Mouse (Mus musculus) cortical plate, adult 2 months (tissue): ENCODE data around the gene Tgoln1. TPM values are rescaled to one million over a fixed set of nuclear protein-coding genes. Genes with fewer than 3 reads are reported as not detected.

Experiments used
- H3K27ac ChIP-seq: fragments of 200-500 bp; 2 replicates; pipeline ENCODE4 v1.5.1; 2012; ENCODE audit warnings: low read length, control low read depth, inconsistent platforms; ENCODE audit not compliant: insufficient read depth
- H3K4me1 ChIP-seq: fragments of 200-500 bp; 2 replicates; pipeline ENCODE4 v1.6.1; 2011; ENCODE audit warnings: low read length; ENCODE audit not compliant: control insufficient read depth, insufficient read depth
- H3K4me3 ChIP-seq: fragments of 200-500 bp; 2 replicates; pipeline ENCODE4 v1.5.1; 2011; ENCODE audit warnings: mild to moderate bottlenecking, low read length, control low read depth; ENCODE audit not compliant: insufficient read depth
- CTCF ChIP-seq: fragments of 200-500 bp; IDR thresholded peaks from 2 replicates; pipeline ENCODE4 v1.5.1; 2011; ENCODE audit warnings: mild to moderate bottlenecking, control low read depth, low read length; ENCODE audit not compliant: insufficient read depth; ENCODE audit errors: extremely low read depth
- POLR2A ChIP-seq: fragments of 200-500 bp; IDR thresholded peaks from 2 replicates; pipeline ENCODE4 v1.6.1; 2011; ENCODE audit warnings: mild to moderate bottlenecking, low read length, control low read depth; ENCODE audit not compliant: insufficient read depth; ENCODE audit errors: extremely low read depth
- polyA plus RNA-seq: library from polyadenylated mRNA; depleted of rRNA; stranded (reverse); fragments of >200 nt; gene quantifications from 2 replicates; pipeline ENCODE4 v1.2.3, GENCODE M21; 2012

The Tgoln1 gene
- polyA plus RNA-seq, 1 experiment, result 70.3 TPM

- Histone ChIP-seq H3K4me1 (no peaks in the 10 kb centered on the region), H3K27ac (no peak overlapping the region), H3K4me3 (no peak overlapping the region)
- TF ChIP-seq POLR2A (no peak), CTCF (no peak)
These were observed 14.9 kb upstream of the Tgoln1 start for GRCm38 (mm10) chr6:72631700-72632099.

DNA sequence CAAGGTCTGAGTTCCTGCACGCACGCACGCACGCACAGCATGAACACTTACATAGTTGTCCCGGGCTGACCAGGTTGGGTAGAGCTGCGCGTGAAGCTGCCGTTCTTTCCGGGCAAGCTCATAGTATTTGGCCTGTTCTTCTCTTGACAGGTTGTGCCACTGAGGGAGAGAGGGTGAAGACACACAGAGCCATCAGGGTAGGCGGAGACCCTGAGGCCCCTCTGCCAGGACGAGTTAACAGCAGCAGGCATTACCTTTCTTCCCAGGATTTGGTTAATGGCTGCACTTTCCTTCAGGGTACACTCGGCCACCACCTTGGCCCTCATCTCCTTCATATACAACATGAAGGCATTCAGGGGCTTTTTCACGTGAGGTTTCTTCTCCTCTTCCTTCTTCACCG is 14.2 kb upstream of the Tgoln1 start:
- TF ChIP-seq POLR2A (no peak), CTCF (no peak)
- Histone ChIP-seq H3K4me3 (no peak overlapping the region), H3K27ac (no peak overlapping the region), H3K4me1 (no peaks in the 10 kb centered on the region)

DNA sequence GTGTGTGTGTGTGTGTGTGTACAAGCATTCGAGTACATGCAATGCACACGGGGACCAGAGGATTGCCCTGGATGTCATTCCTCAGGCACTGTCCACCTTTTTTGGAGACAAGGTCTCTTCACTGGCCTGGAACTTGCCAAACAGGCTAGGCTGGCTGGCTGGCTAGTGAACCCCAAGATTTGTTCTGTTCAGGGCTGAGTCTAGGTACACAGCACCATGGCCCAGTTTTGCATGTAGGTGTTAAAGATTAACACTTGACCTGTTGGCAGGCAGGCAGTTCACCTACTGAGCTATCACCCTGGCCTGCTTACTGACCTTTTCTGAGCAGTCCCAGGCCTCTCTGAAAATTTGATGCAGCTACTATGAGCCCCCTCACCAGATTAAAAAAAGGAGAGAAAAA is 13.6 kb upstream of the Tgoln1 start:
- H3K27ac ChIP-seq, result no peak overlapping the region
- TF ChIP-seq POLR2A (no peak), CTCF (no peak)
- no peak overlapping the region for H3K4me3 ChIP-seq
- H3K4me1 ChIP-seq, result no peaks in the 10 kb centered on the region

GRCm38 (mm10) chr6:72627276-72627675 is 10.5 kb upstream of the Tgoln1 start:
- Histone ChIP-seq H3K4me3 (no peak overlapping the region), H3K4me1 (no peaks in the 10 kb centered on the region), H3K27ac (no peak overlapping the region)
- TF ChIP-seq CTCF (no peak), POLR2A (no peak)

GRCm38 (mm10) chr6:72626391-72626790 is 9.6 kb upstream of the Tgoln1 start:
- Histone ChIP-seq H3K27ac (no peak overlapping the region), H3K4me3 (no peak overlapping the region), H3K4me1 (no peaks in the 10 kb centered on the region)
- TF ChIP-seq CTCF (no peak), POLR2A (no peak)

DNA sequence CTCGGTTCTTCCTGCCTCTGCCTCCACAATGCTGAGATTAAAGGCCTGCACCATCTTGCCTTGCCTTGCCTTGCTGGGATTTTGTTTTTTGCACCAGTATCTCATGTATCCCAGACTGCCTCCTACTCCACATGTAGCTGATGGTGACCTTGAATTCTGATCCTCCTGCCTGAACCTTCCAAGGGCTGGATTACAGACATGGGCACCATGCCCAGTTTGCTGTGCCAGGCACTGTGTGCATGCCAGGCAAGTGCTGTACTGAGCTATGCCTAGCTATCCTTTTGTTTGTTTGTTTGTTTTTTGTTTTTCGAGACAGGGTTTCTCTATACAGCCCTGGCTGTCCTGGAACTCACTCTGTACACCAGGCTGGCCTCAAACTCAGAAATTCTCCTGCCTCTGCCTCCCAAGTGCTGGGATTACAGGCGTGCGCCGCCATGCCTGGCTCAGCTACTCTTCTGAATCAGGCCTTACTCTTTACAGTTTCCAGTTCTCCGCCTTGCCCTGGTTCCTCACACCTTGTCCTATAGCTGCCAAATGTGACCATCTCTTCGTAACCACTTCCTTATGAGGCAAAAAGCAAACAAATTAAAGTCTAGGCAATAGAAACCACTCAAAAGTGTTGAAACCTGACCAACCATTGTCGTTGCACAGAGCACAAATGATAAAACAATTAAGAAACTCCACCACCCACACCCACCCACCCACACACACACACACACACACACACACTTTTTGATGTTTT is 7.0 kb upstream of the Tgoln1 start:
- H3K27ac ChIP-seq, result no peak overlapping the region
- TF ChIP-seq POLR2A (no peak), CTCF (no peak)
- no peak overlapping the region for H3K4me3 ChIP-seq
- H3K4me1 ChIP-seq, result no peaks in the 10 kb centered on the region

GRCm38 (mm10) chr6:72622917-72623316 is 6.1 kb upstream of the Tgoln1 start:
- Histone ChIP-seq H3K4me1 (no peaks in the 10 kb centered on the region), H3K4me3 (no peak overlapping the region), H3K27ac (no peak overlapping the region)
- TF ChIP-seq CTCF, result no peak
- no peak for TF ChIP-seq POLR2A

DNA sequence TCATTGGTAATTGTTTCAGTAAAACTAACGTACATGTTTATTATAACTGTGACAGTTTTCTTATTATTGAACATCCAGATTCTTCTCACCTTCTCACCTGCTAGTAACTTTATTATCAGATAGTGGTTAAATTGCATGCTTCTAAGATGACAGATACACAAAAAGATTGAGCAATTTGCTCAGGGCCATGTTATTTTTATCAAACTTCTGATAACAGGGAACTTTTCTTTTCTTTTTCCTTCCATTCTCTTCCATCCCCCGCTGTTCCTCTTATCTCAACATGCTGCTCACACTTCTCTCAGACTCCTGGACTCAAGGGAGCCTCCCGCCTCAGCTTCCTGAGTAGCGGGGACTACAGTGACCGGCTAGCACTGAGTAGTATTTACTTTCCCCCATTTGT is 4.1 kb upstream of the Tgoln1 start:
- TF ChIP-seq POLR2A, result no peak
- TF ChIP-seq CTCF, result no peak
- H3K4me1 ChIP-seq, result no peaks in the 10 kb centered on the region
- H3K27ac ChIP-seq, result no peak overlapping the region
- no peak overlapping the region for H3K4me3 ChIP-seq

- peaks cover 4% of the 10 kb centered on the region; the same call in 1 of the 2 replicates for H3K4me1 ChIP-seq
- TF ChIP-seq POLR2A (no peak), CTCF (no peak)
- H3K27ac ChIP-seq, result no peak overlapping the region
- no peak overlapping the region for H3K4me3 ChIP-seq
These were observed 3.1 kb upstream of the Tgoln1 start for GRCm38 (mm10) chr6:72619734-72620532.
